Mouse (Mus musculus): Measurements from ENCODE around the gene Katnal1. TPM values are rescaled to one million over a fixed set of nuclear protein-coding genes. Genes with fewer than 3 reads are reported as not detected.

The Katnal1 gene
- polyA plus RNA-seq, 1 experiment, result 2.4 TPM

GRCm38 (mm10) chr5:148908191-148909056 lies 20.7 kb downstream of the Katnal1 start:
- DNase-seq (ENCODE audit: low read depth in 1 of 2, low spot score in 2 of 2), result peak in 1 of 2 experiments; percentile 20
- Histone ChIP-seq H3K27ac (ENCODE audit: insufficient read depth, low read length) (no peak overlapping the region), H3K4me1 (ENCODE audit: control insufficient read depth, insufficient read depth, insufficient read length) (peaks cover 27% of the 10 kb centered on the region), H3K27me3 (ENCODE audit: control insufficient read depth, insufficient read depth, low read length) (no peaks in the 10 kb centered on the region), H3K36me3 (ENCODE audit: control insufficient read depth, insufficient read depth, low read length) (no peaks in the 10 kb centered on the region), H3K4me3 (ENCODE audit: extremely low read depth, insufficient read depth, insufficient read length) (0 out of 2 replicates have a peak overlapping the region, but pooled peaks have one; percentile 12)
- no peak for TF ChIP-seq CTCF (IDR thresholded peaks at IDR 0.05; ENCODE audit: extremely low read depth, insufficient read depth, insufficient read length, insufficient replicate concordance)
- no peak for TF ChIP-seq POLR2A (IDR thresholded peaks at IDR 0.05; ENCODE audit: low read depth, low read length)
- 42% methylated on average over 17 of the region's 17 CpGs for WGBS

GRCm38 (mm10) chr5:148906305-148906704 lies 22.8 kb downstream of the Katnal1 start:
- TF ChIP-seq POLR2A (IDR thresholded peaks at IDR 0.05; ENCODE audit: low read depth, low read length) (no peak), CTCF (IDR thresholded peaks at IDR 0.05; ENCODE audit: extremely low read depth, insufficient read depth, insufficient read length, insufficient replicate concordance) (no peak)
- peaks cover 21% of the 10 kb centered on the region for H3K4me1 ChIP-seq (ENCODE audit: control insufficient read depth, insufficient read depth, insufficient read length)
- no peaks in the 10 kb centered on the region for H3K36me3 ChIP-seq (ENCODE audit: control insufficient read depth, insufficient read depth, low read length)
- WGBS, result 80% methylated on average over 4 of the region's 4 CpGs
- no peak overlapping the region for H3K27ac ChIP-seq (ENCODE audit: insufficient read depth, low read length)
- no peak for DNase-seq (ENCODE audit: low read depth in 1 of 2, low spot score in 2 of 2)
- no peaks in the 10 kb centered on the region for H3K27me3 ChIP-seq (ENCODE audit: control insufficient read depth, insufficient read depth, low read length)
- H3K4me3 ChIP-seq (ENCODE audit: extremely low read depth, insufficient read depth, insufficient read length), result no peak overlapping the region

GRCm38 (mm10) chr5:148904846-148905245 lies 24.3 kb downstream of the Katnal1 start:
- DNase-seq (ENCODE audit: low read depth in 1 of 2, low spot score in 2 of 2), result peak; percentile 78 to 79
- H3K4me1 ChIP-seq (ENCODE audit: control insufficient read depth, insufficient read depth, insufficient read length), result peaks cover 16% of the 10 kb centered on the region
- H3K27me3 ChIP-seq (ENCODE audit: control insufficient read depth, insufficient read depth, low read length), result no peaks in the 10 kb centered on the region
- TF ChIP-seq POLR2A (IDR thresholded peaks at IDR 0.05; ENCODE audit: low read depth, low read length), result no peak
- TF ChIP-seq CTCF (IDR thresholded peaks at IDR 0.05; ENCODE audit: extremely low read depth, insufficient read depth, insufficient read length, insufficient replicate concordance), result peak; percentile 65; the same call in 1 of the 2 replicates
- H3K4me3 ChIP-seq (ENCODE audit: extremely low read depth, insufficient read depth, insufficient read length), result no peak overlapping the region
- peak overlapping the region; percentile 21; the same call in 1 of the 2 replicates for H3K27ac ChIP-seq (ENCODE audit: insufficient read depth, low read length)
- no peaks in the 10 kb centered on the region for H3K36me3 ChIP-seq (ENCODE audit: control insufficient read depth, insufficient read depth, low read length)
- 37% methylated on average over 6 of the region's 6 CpGs for WGBS

GRCm38 (mm10) chr5:148899361-148899760 lies 29.8 kb downstream of the Katnal1 start:
- H3K36me3 ChIP-seq (ENCODE audit: control insufficient read depth, insufficient read depth, low read length), result no peaks in the 10 kb centered on the region
- WGBS, result 97% methylated on average over 7 of the region's 7 CpGs
- no peak for DNase-seq (ENCODE audit: low read depth in 1 of 2, low spot score in 2 of 2)

DNA sequence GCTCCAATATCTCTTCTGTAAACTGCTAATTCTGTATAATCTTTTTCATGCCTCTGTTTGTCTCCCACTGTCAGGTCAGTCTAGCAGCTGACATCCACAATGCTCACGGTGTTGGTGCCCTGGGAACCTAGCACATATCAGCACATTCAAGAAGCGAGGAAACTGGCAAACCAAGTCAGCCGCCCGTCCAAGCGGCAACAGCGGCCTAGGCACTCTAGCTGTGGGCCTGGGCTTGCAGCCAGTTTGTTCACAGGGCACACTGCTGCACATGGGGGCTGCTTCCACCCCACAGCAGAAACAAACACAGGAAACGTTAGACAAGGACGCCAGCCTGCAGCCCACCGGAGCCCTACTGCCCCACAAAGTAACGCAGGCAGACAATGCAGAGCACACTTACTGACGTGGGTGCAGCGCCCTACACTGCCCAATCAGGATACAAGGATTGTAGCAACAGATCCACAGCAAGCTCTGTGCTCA lies 31.1 kb downstream of the Katnal1 start:
- H3K4me3 ChIP-seq (ENCODE audit: extremely low read depth, insufficient read depth, insufficient read length), result no peak overlapping the region
- DNase-seq (ENCODE audit: low read depth in 1 of 2, low spot score in 2 of 2), result no peak
- no peak for TF ChIP-seq CTCF (IDR thresholded peaks at IDR 0.05; ENCODE audit: extremely low read depth, insufficient read depth, insufficient read length, insufficient replicate concordance)
- no peak for TF ChIP-seq POLR2A (IDR thresholded peaks at IDR 0.05; ENCODE audit: low read depth, low read length)
- no peaks in the 10 kb centered on the region for H3K27me3 ChIP-seq (ENCODE audit: control insufficient read depth, insufficient read depth, low read length)
- 46% methylated on average over 12 of the region's 12 CpGs for WGBS
- H3K27ac ChIP-seq (ENCODE audit: insufficient read depth, low read length), result no peak overlapping the region
- H3K4me1 ChIP-seq (ENCODE audit: control insufficient read depth, insufficient read depth, insufficient read length), result peaks cover 8% of the 10 kb centered on the region; the same call in 1 of the 2 replicates
- H3K36me3 ChIP-seq (ENCODE audit: control insufficient read depth, insufficient read depth, low read length), result peaks cover under 1% of the 10 kb centered on the region; the same call in 1 of the 2 replicates

More at GRCm38 (mm10) chr5:148899361-148899760, 29.8 kb downstream of the Katnal1 start:
- no peak for TF ChIP-seq POLR2A (IDR thresholded peaks at IDR 0.05; ENCODE audit: low read depth, low read length)
- TF ChIP-seq CTCF (IDR thresholded peaks at IDR 0.05; ENCODE audit: extremely low read depth, insufficient read depth, insufficient read length, insufficient replicate concordance), result no peak
- no peak overlapping the region for H3K4me3 ChIP-seq (ENCODE audit: extremely low read depth, insufficient read depth, insufficient read length)
- no peak overlapping the region for H3K27ac ChIP-seq (ENCODE audit: insufficient read depth, low read length)
- peaks cover 8% of the 10 kb centered on the region; the same call in 1 of the 2 replicates for H3K4me1 ChIP-seq (ENCODE audit: control insufficient read depth, insufficient read depth, insufficient read length)
- no peaks in the 10 kb centered on the region for H3K27me3 ChIP-seq (ENCODE audit: control insufficient read depth, insufficient read depth, low read length)

- H3K27ac ChIP-seq (ENCODE audit: insufficient read depth, low read length), result no peak overlapping the region
- no peak for DNase-seq (ENCODE audit: low read depth in 1 of 2, low spot score in 2 of 2)
- no peak overlapping the region for H3K4me3 ChIP-seq (ENCODE audit: extremely low read depth, insufficient read depth, insufficient read length)
- TF ChIP-seq POLR2A (IDR thresholded peaks at IDR 0.05; ENCODE audit: low read depth, low read length) (no peak), CTCF (IDR thresholded peaks at IDR 0.05; ENCODE audit: extremely low read depth, insufficient read depth, insufficient read length, insufficient replicate concordance) (no peak)
- no peaks in the 10 kb centered on the region for H3K27me3 ChIP-seq (ENCODE audit: control insufficient read depth, insufficient read depth, low read length)
- peaks cover 2% of the 10 kb centered on the region; the same call in 1 of the 2 replicates for H3K36me3 ChIP-seq (ENCODE audit: control insufficient read depth, insufficient read depth, low read length)
- 16% methylated on average over 14 of the region's 14 CpGs for WGBS
- peaks cover 8% of the 10 kb centered on the region; the same call in 1 of the 2 replicates for H3K4me1 ChIP-seq (ENCODE audit: control insufficient read depth, insufficient read depth, insufficient read length)
Observed at GRCm38 (mm10) chr5:148897069-148897702, 31.9 kb downstream of the Katnal1 start.

Measured in spleen, adult 2 months (tissue).